ENCODE assay signal across 30 mouse cellular contexts in the genomic region with DNA sequence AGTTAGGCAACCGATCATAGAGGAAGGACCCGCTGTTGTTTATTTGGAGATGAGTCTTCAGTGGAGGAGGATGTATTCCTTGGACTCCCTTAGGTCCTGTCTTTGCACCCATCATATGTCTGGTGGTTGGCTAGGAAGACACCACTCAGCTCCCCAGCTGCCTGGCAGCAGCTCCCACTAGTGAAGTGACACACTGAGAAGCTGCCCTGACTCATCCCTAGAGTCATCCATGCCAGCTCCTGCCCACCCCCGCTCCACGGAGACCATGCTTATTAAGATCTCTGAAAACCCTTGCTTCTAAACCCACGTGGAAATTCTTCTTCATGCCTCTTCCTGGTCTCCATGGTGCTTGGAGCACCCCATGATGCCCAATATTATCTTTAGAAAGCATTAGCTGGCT.
DNase-seq lines count a peak whose midpoint lies in the region; ATAC-seq and TF ChIP-seq lines count a peak whose summit lies in the region.
"Had no signal": no experiment of that assay in that cellular context is flagged by ENCODE, and none has a peak within 500 bp of the region (broad histone marks: within the 10 kb centered on the region; RNA-seq: fewer than 3 reads in every experiment).

No protein-coding gene starts in this region.

- H3K27ac ChIP-seq in olfactory bulb, adult 2 months (ENCODE audit: insufficient read depth, low read depth, low read length) = peak overlapping the region; percentile 65
- H3K27ac ChIP-seq: embryonic facial prominence, embryonic 13.5 days; forebrain, embryonic 10.5 days; forebrain, embryonic 15.5 days; gastrocnemius, adult 2 months; heart, adult 2 months; hindbrain, embryonic 13.5 days; limb, embryonic 10.5 days; limb, embryonic 15.5 days; liver, embryonic 13.5 days; macrophage; midbrain, embryonic 13.5 days had no signal

- no peak for DNase-seq in frontal cortex, postnatal 10 days (ENCODE audit: low spot score in 2 of 2)
- DNase-seq in left cerebral cortex, adult 18-20 months (ENCODE audit: low spot score in 2 of 2) = peak; percentile 21 to 29
- DNase-seq in left cerebral cortex, postnatal 10 days (ENCODE audit: extremely low spot score in 1 of 2, low spot score in 2 of 2) = no peak
- no peak for DNase-seq in lung, postnatal 14 days
- DNase-seq: adrenal gland, postnatal 10 days; cerebellum, adult 11-12 months; cerebellum, adult 9-11 months; gastrocnemius, adult 2 months; gastrocnemius, postnatal 36 days; heart, adult 2 months; heart, postnatal 4 days; kidney, adult 11 months; kidney, postnatal 14 days; liver, embryonic 13.5 days; lung, adult 18-20 months; spleen, adult 18-20 months; thymus, postnatal 14 days had no signal

- intact Hi-C loops in left cerebral cortex, postnatal 10 days (cut with DNase I) = no loop called here

- ATAC-seq in frontal cortex, adult (ENCODE audit: low TSS enrichment) = peak; percentile 78
- ATAC-seq in granulocyte monocyte progenitor cell, adult 5-6 weeks (replicated peaks; ENCODE audit: poor library complexity, severe bottlenecking) = no peak
- ATAC-seq: forebrain, embryonic 15.5 days; lung, postnatal 0 days; midbrain, embryonic 13.5 days had no signal

- no peak for TF ChIP-seq CTCF in olfactory bulb, adult 2 months (IDR thresholded peaks at IDR 0.05; ENCODE audit: insufficient read depth, low read depth, low read length)

- TF ChIP-seq POLR2A in olfactory bulb, adult 2 months (IDR thresholded peaks at IDR 0.05; ENCODE audit: insufficient read depth, low read depth, low read length) = no peak

- WGBS in olfactory bulb, adult 2 months = 46% methylated on average over 5 of the region's 5 CpGs

- H3K4me3 ChIP-seq in olfactory bulb, adult 2 months (ENCODE audit: insufficient read depth, low read depth, low read length) = no peak overlapping the region
- H3K4me3 ChIP-seq: embryonic facial prominence, embryonic 13.5 days; forebrain, embryonic 10.5 days; forebrain, embryonic 15.5 days; gastrocnemius, adult 2 months; heart, adult 2 months; heart, embryonic 12.5 days; hindbrain, embryonic 13.5 days; limb, embryonic 10.5 days; limb, embryonic 15.5 days; liver, embryonic 13.5 days; midbrain, embryonic 13.5 days had no signal

- peaks cover 8% of the 10 kb centered on the region for H3K4me1 ChIP-seq in olfactory bulb, adult 2 months (ENCODE audit: control insufficient read depth, insufficient read depth, low read length)
- H3K4me1 ChIP-seq: embryonic facial prominence, embryonic 13.5 days; forebrain, embryonic 10.5 days; forebrain, embryonic 15.5 days; hindbrain, embryonic 13.5 days; limb, embryonic 10.5 days; limb, embryonic 15.5 days; liver, embryonic 13.5 days; midbrain, embryonic 13.5 days had no signal

Comparison
In these comparisons a context has a peak if more than half of its experiments do, and no peak if none do; other contexts are left out.
1. DNase-seq: peak in left cerebral cortex, adult 18-20 months (2 of 2); none in frontal cortex, postnatal 10 days (0 of 2), left cerebral cortex, postnatal 10 days (0 of 2) and lung, postnatal 14 days (single experiment).